Mouse (Mus musculus): ENCODE measurements at regions not wholly inside any gene's neighbourhood (a gene's known extent, or its start where the extent isn't known, plus 50 kb on each side); places are given as distances from the start of the nearest gene placed in this dataset.

- no peak for DNase-seq (ENCODE audit: low read depth, low spot score)
Measured at GRCm38 (mm10) chr3:145705317-145705716, 53.2 kb upstream of the Ddah1 start.

- no peak for DNase-seq (ENCODE audit: low read depth, low spot score)
Measured at GRCm38 (mm10) chr3:145704054-145704453, 54.3 kb upstream of the Ccn1 start.

GRCm38 (mm10) chr3:145703411-145703924 lies 53.7 kb upstream of the Ccn1 start:
- DNase-seq (ENCODE audit: low read depth, low spot score), result peak; percentile 85

- DNase-seq (ENCODE audit: low read depth, low spot score), result peak; percentile 67
Measured at GRCm38 (mm10) chr3:145702739-145703138, 53.0 kb upstream of the Ccn1 start.

DNA sequence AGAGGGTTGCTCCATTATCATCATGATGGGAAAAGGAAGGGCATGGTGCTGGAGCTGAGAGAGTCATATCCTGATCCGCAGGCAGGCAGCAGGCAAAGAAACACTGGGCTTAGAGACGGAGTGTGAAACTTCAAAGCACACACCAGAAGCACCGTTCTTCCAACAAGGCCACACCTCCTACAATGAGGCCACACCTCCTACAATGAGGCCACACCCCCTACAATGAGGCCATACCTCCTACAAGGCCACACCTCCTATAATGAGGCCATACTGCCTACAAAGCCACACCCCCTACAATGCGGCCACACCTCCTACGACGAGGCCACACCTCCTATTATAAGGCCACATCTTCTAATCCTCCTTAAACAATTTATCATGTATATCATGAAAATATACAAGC lies 52.2 kb upstream of the Ccn1 start:
- DNase-seq (ENCODE audit: low read depth, low spot score), result peak; percentile 95

Measured in R1 (cell line).